Mouse (Mus musculus): ENCODE measurements around the gene Lrrc74a. TPM values are rescaled to one million over a fixed set of nuclear protein-coding genes. Genes with fewer than 3 reads are reported as not detected.
A peak's percentile ranks its signal among the peaks of the same experiment; 100 is the strongest.

Lrrc74a gene
- polyA plus RNA-seq, 1 experiment, result 76.4 TPM

DNA sequence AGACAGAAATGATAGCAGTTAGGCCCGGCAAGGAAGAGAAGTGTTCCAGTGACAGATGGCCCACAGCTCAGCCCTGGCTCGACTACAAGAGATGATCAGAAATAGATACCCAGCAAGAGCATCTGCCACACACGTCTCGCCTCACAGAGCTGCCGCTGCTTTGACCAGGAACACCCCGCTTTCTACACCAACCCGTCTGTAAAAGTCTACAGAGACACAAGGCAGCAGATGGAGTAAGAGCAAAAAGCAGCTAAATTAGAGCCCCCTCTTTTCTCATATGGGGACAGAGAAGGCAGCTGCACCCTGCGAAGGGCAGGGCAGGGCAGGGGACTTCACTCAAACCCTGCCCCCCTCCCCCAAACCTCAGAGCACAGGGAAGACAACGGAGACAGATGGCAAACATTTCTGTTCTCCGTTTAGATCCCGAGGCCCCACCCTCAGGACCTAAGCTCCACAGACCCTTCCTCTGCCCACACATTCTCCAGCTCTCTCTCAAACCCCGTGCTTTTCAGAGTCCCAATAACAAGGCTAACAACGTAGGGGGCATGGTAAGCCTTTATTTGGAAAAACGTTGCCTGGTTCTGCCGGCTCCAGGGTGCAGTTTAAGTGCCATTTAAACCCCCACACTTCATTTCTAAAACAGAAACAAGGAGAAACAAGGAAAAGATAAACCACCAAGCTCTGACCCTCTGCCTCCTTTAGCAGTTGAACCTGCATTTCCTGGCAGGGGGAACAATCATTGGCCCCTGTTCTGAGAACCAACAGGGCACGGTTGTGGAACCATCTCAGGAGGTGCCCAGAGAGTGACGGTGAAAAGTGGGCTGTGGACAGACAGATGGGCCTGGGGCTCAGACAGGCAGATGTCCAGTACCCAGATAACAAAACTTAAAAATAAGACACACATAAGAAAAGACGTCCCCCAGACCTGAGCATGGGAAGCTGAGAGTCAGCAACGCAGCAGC lies 33.9 kb upstream of the Lrrc74a start:
- TF ChIP-seq POLR2A (IDR thresholded peaks at IDR 0.05; ENCODE audit: control insufficient read depth, low read depth, low read length), result no peak
- TF ChIP-seq CTCF (IDR thresholded peaks at IDR 0.05; ENCODE audit: control insufficient read depth, insufficient read depth, insufficient replicate concordance, low read depth, low read length), result no peak
- H3K27ac ChIP-seq (ENCODE audit: control insufficient read depth, insufficient read depth, low read depth, low read length), result no peak overlapping the region
- peaks cover 2% of the 10 kb centered on the region; the same call in 1 of the 2 replicates for H3K36me3 ChIP-seq (ENCODE audit: control insufficient read depth, insufficient read depth, low read length)
- H3K4me3 ChIP-seq (ENCODE audit: control insufficient read depth, low read depth, low read length), result no peak overlapping the region
- H3K4me1 ChIP-seq (ENCODE audit: control insufficient read depth, insufficient read depth, low read length), result no peaks in the 10 kb centered on the region
- no peaks in the 10 kb centered on the region for H3K27me3 ChIP-seq (ENCODE audit: control insufficient read depth, insufficient read depth, low read length)

DNA sequence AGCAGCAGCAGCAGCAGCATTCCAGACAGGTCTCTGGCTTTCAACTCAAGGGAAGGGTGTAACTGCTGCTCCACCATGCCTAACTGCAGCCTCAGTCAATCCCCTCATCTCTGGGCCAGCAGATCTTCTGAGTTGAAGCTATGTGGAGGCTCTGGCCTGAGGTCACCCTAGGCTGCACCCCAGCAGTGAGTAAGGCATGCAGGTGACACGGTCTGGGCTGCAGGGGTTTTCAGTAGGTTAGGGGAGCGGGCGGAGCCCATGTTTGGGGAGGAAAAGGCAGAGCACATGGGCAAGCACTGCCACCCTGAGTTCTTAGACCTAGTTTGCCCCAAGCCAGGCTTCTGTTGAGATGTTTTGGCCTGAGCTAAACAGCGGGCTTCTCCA lies 33.2 kb upstream of the Lrrc74a start:
- no peak overlapping the region for H3K27ac ChIP-seq (ENCODE audit: control insufficient read depth, insufficient read depth, low read depth, low read length)
- peaks cover 2% of the 10 kb centered on the region; the same call in 1 of the 2 replicates for H3K36me3 ChIP-seq (ENCODE audit: control insufficient read depth, insufficient read depth, low read length)
- H3K4me1 ChIP-seq (ENCODE audit: control insufficient read depth, insufficient read depth, low read length), result no peaks in the 10 kb centered on the region
- TF ChIP-seq POLR2A (IDR thresholded peaks at IDR 0.05; ENCODE audit: control insufficient read depth, low read depth, low read length) (no peak), CTCF (IDR thresholded peaks at IDR 0.05; ENCODE audit: control insufficient read depth, insufficient read depth, insufficient replicate concordance, low read depth, low read length) (no peak)
- H3K27me3 ChIP-seq (ENCODE audit: control insufficient read depth, insufficient read depth, low read length), result no peaks in the 10 kb centered on the region
- no peak overlapping the region; the same call in 1 of the 2 replicates for H3K4me3 ChIP-seq (ENCODE audit: control insufficient read depth, low read depth, low read length)

DNA sequence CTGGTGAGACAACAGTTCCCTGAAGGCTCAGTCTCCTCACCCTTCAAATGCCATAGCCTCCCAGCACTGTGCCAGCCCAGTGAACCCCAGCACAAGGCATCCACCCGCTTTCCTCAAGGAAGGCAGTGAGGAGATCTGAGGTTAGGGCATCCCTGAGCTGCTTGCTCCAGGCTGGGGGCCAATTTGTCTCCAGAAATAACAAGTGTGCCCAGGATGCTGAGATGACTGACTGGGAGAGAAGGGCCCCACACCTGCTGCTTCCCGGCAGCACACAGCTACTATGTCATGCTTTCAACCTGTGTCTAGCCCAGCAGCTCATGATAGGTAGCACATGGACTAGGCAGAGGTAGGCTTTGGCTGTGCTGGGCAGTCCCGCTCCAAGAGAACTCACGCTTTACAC lies 32.7 kb upstream of the Lrrc74a start:
- Histone ChIP-seq H3K27ac (ENCODE audit: control insufficient read depth, insufficient read depth, low read depth, low read length) (no peak overlapping the region), H3K27me3 (ENCODE audit: control insufficient read depth, insufficient read depth, low read length) (no peaks in the 10 kb centered on the region), H3K4me1 (ENCODE audit: control insufficient read depth, insufficient read depth, low read length) (no peaks in the 10 kb centered on the region), H3K4me3 (ENCODE audit: control insufficient read depth, low read depth, low read length) (no peak overlapping the region), H3K36me3 (ENCODE audit: control insufficient read depth, insufficient read depth, low read length) (peaks cover 2% of the 10 kb centered on the region; the same call in 1 of the 2 replicates)
- TF ChIP-seq POLR2A (IDR thresholded peaks at IDR 0.05; ENCODE audit: control insufficient read depth, low read depth, low read length) (no peak), CTCF (IDR thresholded peaks at IDR 0.05; ENCODE audit: control insufficient read depth, insufficient read depth, insufficient replicate concordance, low read depth, low read length) (no peak)

DNA sequence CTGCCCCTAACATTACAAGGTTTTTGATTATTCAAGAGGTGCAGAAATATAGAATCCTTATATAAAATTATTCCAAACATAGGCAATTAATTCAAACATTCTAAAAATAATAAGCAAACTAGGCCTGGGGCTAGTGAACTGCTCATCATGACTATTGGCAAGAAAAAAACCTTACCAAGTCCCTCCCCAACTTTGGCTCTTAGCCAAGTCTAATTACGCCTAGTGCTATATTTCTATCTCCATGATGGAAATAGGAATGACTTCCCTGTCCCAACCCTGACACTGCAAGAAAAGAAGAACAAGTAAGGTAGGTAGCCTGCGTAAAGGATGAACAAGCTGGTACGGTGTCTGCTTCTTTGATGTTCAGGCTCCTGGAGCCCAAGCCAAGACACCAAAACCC lies 31.5 kb upstream of the Lrrc74a start:
- no peak overlapping the region for H3K27ac ChIP-seq (ENCODE audit: control insufficient read depth, insufficient read depth, low read depth, low read length)
- no peak for TF ChIP-seq POLR2A (IDR thresholded peaks at IDR 0.05; ENCODE audit: control insufficient read depth, low read depth, low read length)
- TF ChIP-seq CTCF (IDR thresholded peaks at IDR 0.05; ENCODE audit: control insufficient read depth, insufficient read depth, insufficient replicate concordance, low read depth, low read length), result no peak
- H3K27me3 ChIP-seq (ENCODE audit: control insufficient read depth, insufficient read depth, low read length), result no peaks in the 10 kb centered on the region
- H3K4me1 ChIP-seq (ENCODE audit: control insufficient read depth, insufficient read depth, low read length), result no peaks in the 10 kb centered on the region
- H3K4me3 ChIP-seq (ENCODE audit: control insufficient read depth, low read depth, low read length), result no peak overlapping the region
- peaks cover 2% of the 10 kb centered on the region; the same call in 1 of the 2 replicates for H3K36me3 ChIP-seq (ENCODE audit: control insufficient read depth, insufficient read depth, low read length)

DNA sequence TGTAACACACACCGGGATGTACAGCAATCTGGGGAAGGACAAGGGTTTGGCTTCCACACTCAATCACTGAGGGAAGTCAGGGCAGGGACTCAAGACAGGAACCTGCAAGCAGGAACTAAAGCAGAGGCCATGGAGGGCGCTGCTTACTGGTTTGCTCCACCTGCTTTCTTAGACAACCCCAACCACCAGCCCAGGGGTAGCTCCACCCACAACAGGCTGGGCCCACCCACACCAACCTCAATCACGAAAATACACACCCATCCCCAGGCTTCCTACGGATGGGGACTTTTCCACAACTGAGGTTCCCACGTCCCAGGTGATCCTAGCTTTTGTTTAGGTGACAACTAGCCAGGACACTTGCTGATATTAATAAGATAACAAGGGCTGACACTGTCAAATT lies 28.3 kb upstream of the Lrrc74a start:
- TF ChIP-seq CTCF (IDR thresholded peaks at IDR 0.05; ENCODE audit: control insufficient read depth, insufficient read depth, insufficient replicate concordance, low read depth, low read length) (no peak), POLR2A (IDR thresholded peaks at IDR 0.05; ENCODE audit: control insufficient read depth, low read depth, low read length) (no peak)
- Histone ChIP-seq H3K36me3 (ENCODE audit: control insufficient read depth, insufficient read depth, low read length) (peaks cover 2% of the 10 kb centered on the region; the same call in 1 of the 2 replicates), H3K27me3 (ENCODE audit: control insufficient read depth, insufficient read depth, low read length) (no peaks in the 10 kb centered on the region), H3K4me1 (ENCODE audit: control insufficient read depth, insufficient read depth, low read length) (no peaks in the 10 kb centered on the region), H3K27ac (ENCODE audit: control insufficient read depth, insufficient read depth, low read depth, low read length) (no peak overlapping the region), H3K4me3 (ENCODE audit: control insufficient read depth, low read depth, low read length) (no peak overlapping the region)

DNA sequence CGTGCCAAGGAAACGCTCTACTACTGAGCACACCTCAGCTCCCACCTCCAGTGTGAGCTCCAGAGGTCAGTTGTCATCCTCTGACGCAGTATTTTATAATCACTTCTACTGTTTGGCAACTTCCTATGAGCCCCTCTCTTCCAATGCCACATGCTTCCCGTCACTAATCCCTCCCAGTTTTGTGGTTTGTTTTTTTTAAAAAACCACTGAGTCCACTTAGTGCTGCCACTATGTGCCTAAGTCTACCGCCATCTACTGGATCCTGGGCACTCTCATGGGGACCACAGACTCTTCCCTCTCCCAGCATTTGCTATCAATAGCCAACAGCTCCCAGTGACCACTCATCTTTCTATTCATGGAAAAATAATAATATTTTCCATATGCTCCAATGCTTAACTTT lies 20.1 kb upstream of the Lrrc74a start:
- Histone ChIP-seq H3K4me1 (ENCODE audit: control insufficient read depth, insufficient read depth, low read length) (no peaks in the 10 kb centered on the region), H3K27me3 (ENCODE audit: control insufficient read depth, insufficient read depth, low read length) (no peaks in the 10 kb centered on the region), H3K4me3 (ENCODE audit: control insufficient read depth, low read depth, low read length) (no peak overlapping the region), H3K27ac (ENCODE audit: control insufficient read depth, insufficient read depth, low read depth, low read length) (no peak overlapping the region), H3K36me3 (ENCODE audit: control insufficient read depth, insufficient read depth, low read length) (no peaks in the 10 kb centered on the region; the same call in none of the 2 replicates)
- TF ChIP-seq CTCF (IDR thresholded peaks at IDR 0.05; ENCODE audit: control insufficient read depth, insufficient read depth, insufficient replicate concordance, low read depth, low read length) (no peak), POLR2A (IDR thresholded peaks at IDR 0.05; ENCODE audit: control insufficient read depth, low read depth, low read length) (no peak)

DNA sequence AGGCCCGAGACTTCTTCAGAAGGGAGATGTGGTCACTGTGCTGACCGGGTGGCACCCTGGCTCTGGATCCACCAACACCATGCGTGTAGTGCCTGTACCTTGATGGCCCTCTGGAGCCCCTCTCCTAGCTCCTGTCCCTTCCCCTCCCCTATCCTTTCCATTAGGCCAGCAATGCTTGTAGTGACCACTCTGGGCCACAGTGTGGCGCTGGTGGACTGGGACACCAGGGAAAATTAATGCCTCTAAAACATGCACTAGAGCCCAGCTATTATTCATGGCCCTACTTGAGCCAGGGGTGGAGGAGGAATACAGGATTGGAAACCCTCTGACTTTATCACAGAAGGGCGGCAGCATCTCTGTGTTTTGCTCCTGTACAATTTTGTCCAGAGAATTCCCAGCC lies 18.8 kb upstream of the Lrrc74a start:
- Histone ChIP-seq H3K27ac (ENCODE audit: control insufficient read depth, insufficient read depth, low read depth, low read length) (no peak overlapping the region), H3K4me1 (ENCODE audit: control insufficient read depth, insufficient read depth, low read length) (no peaks in the 10 kb centered on the region), H3K27me3 (ENCODE audit: control insufficient read depth, insufficient read depth, low read length) (no peaks in the 10 kb centered on the region), H3K36me3 (ENCODE audit: control insufficient read depth, insufficient read depth, low read length) (no peaks in the 10 kb centered on the region; the same call in none of the 2 replicates), H3K4me3 (ENCODE audit: control insufficient read depth, low read depth, low read length) (no peak overlapping the region)
- TF ChIP-seq POLR2A (IDR thresholded peaks at IDR 0.05; ENCODE audit: control insufficient read depth, low read depth, low read length), result no peak
- peak; percentile 61; the same call in 1 of the 2 replicates for TF ChIP-seq CTCF (IDR thresholded peaks at IDR 0.05; ENCODE audit: control insufficient read depth, insufficient read depth, insufficient replicate concordance, low read depth, low read length)
